Mouse (Mus musculus) heart, adult 9 months (tissue): ENCODE results near the gene Hinfp.
"Not testable (repeated sequence)": the region's sequence is repeated elsewhere in the genome, so short reads cannot be mapped to it uniquely, and the experiment has no call there.

Source experiments
- DNase-seq, 2 experiments: peaks; one replicate each; pipeline ENCODE4 v3.0.0; 2022; ENCODE audit warnings: low spot score in 2 of 2

Gene Hinfp

DNA sequence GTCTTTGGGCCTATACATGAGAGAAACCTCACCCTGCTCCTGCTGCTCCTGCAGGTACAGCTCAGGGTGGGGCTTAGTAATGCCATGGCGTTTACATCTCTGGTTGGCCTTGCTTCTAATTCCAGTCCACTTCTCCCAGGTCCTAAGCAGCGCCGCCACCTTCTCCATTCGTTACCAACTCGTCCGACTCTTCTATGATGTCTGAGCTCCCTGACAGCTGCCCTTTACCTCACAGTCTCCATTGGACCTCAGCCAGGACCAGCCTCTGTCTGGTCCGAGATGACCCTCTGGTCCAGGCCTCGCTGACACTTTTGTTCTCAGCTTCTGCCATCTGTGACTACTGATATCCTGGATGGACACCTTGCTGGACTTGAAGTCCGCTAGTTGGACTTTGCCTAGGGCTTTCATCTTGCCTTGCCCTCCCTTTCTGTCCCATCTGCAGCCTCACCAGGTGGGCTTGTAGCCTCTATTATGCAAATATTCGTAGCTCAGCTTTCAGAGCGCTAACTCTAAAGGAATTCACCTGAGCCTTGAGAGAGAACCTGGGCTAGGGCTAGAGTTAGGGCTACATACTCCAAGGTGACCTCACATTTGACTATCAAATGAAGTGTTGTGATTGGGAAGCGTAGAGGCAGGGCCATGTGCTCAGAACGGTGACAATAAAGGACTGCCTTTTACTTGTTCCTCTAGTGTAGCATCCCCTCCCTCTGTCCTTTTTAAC, 27.6 kb upstream of the Hinfp start:
- no peak for DNase-seq

DNA sequence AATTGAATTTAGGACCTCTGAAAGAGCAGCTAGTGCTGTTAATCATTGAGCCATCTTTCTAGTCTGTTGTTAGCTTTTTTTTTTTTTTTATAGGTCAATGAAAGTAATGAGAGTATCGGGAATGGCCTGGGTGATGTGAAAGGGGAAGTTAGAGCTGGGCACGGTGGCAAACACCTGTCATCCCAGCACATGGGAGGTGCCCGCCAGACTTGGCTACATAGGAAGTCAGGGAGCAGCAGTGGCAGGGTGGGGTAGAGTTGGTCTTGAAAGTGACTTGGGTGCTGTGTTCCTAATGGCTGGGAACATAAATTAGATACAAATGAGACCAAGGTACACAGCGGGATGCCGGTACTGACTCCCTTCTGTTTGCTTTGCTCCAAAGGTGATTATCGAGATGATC, 25.3 kb upstream of the Hinfp start:
- DNase-seq, result no peak

DNA sequence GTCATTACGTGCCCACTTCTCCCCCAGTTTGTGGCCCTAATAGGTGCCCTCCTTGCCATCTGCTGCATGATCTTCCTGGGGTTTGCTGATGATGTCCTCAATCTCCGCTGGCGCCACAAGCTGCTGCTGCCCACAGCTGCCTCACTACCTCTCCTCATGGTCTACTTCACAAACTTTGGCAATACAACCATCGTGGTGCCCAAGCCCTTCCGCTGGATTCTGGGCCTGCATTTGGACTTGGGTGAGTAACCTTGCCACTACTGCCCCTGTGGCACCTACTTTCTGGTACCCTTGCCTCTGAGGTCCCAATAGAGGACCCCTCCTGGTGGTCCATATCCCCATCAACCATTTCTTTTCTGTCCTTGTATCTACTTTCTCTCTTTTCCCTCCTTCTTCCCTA, 22.5 kb upstream of the Hinfp start:
- DNase-seq, result no peak

DNA sequence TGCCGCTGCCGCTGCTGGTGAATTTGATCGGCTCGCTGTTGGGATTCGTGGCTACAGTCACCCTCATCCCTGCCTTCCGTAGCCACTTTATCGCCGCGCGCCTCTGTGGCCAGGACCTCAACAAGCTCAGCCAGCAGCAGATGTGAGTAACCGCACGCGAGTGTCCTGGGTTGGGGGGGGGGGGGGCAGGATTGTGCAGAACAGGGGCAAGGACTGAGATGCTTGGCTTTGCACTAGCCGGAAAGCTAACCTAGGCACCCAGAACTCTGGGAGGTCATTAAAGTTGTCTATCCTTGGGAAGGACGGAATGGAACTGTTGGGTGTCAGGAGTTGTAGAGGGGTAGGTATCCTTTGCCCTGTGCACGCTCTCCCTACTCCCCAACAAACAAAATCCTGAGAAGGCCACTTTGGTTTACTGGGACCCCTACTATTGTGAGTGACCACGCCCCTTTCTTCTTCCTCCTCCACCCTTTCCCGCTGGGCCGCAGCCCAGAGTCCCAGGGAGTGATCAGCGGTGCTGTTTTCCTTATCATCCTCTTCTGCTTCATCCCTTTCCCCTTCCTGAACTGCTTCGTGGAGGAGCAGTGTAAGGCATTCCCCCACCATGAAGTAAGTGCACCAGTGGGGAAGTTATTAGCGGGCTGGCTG, 21.7 kb upstream of the Hinfp start:
- DNase-seq, result peak; percentile 60 to 70

DNA sequence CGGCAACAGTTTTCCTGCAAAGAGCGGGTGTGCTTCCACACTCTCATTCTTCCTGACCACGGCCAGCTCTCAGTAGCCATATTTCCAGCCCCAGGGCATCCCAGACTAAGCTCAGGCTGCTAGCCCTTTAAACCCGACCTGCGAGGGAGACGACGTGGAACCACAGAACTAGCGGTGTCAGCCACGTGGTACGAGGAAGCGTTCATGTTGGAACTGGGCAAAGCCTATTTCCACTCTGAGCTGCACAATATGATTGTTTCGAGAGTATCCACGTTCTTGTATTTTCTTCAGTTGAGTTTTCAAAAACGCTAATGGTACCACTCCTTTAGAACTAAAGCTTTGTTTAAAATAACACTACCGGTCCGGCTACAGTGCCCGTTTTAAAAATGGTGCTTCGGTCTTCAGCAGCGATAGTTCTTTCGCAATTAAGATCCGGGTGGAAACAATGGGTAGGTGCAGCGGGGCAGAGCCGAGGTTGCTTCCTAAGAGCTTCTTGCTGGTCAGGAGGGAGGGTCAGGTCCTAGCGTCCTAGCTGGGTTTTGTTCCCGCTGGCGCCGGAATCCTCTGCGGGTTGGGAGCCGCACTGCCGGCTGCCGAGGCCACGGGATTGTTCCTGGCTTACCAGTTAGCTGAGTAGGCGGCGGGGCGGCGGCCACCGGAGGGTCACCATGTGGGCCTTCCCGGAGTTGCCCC, 21.0 kb upstream of the Hinfp start:
- peak; percentile 88 to 90 for DNase-seq

DNA sequence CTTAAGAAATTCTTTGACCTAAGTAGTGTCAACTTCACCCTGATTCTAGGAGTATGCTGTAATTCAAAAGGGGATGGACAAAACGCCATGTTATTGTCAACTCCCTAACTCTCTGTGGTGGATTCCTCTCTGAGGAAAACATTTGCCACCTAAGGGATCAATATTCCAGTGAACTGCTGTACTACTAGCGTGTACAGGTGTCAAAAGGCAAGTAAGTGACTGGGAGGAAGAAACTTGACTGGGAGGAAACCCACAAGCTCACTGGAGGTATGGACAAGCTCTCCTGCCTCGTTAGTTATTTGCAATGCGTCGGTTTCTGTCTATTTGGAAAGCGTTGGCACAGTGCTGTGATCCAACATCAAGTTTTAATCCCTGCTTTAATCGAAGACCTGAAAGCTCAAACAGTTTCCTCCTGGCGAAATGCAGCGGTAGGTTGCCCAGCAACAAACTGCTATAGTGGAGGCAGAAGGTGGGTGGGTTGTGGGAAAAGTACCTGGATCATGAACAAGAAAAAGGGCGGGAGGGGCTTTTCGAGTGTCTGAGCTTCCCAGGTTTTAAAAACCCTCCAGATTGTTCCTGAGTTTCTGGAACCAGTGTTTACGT, 20.4 kb upstream of the Hinfp start, which contains the start of gene Dpagt1:
Gene Dpagt1, plus strand, starts transcription at position 252 of the 603 bp plus-strand sequence.
- no peak for DNase-seq

DNA sequence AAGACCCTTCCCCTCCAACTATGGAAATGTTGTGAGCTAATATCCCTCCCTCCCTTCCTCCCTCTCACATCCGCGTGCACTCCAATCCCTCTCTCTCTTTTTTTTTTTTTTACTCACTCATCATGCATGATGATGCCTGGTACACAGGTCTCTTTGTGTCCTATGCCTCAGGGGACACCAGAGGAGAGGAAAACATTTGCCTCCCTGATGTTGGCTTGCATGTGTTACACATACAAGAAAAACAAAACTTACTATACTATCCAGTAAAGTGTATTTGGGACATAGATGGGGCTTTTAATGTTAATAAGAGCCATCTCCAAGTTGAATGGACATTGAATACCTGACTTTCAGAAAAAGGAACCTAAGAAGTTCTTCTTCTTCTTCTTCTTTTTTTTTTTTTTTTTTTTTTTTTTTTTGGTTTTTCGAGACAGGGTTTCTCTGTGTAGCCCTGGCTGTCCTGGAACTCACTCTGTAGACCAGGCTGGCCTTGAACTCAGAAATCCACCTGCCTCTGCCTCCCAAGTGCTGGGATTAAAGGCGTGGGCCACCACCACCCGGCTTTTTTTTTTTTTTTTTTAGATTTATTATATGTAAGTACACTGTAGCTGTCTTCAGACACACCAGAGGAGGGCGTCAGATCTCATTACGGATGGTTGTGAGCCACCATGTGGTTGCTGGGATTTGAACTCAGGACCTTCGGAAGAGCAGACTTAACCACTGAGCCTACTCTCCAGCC, 19.7 kb upstream of the Hinfp start:
- not testable (repeated sequence) for DNase-seq

DNA sequence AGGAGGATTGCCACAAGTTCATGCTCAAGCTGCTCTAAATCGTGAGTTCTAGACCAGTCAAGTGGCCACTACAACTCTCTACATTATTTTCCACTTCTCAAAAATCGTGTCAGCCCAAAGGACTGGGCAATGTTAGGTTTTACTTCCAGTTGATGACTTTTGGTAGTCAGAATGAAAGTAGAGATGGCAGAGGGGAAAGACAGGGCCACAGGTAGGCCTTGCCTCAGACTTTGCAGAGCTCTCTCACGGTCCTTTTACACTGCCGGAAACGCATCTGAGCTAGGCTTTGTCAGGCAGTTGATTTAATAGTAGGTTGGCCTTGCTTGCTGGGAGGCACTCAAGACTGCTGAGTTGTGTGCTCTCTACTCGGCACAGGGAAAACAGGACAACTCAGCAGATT, 18.7 kb upstream of the Hinfp start:
- DNase-seq, result no peak

DNA sequence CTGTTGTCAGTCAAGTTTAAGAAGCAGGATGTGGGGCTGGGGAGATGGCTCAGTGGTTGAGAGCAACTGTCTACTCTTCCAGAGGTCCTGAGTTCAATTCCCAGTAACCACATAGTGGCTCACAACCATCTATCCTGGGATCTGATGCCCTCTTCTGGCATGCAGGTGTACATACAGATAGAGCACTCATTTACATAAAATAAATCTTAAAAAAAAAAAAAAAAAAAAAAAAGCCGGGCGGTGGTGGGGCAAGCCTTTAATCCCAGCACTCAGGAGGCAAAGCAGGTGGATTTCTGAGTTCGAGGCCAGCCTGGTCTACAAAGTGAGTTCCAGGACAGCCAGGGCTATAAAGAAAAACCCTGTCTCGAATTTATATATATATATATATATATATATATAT, 18.2 kb upstream of the Hinfp start:
- not testable (repeated sequence) for DNase-seq

DNA sequence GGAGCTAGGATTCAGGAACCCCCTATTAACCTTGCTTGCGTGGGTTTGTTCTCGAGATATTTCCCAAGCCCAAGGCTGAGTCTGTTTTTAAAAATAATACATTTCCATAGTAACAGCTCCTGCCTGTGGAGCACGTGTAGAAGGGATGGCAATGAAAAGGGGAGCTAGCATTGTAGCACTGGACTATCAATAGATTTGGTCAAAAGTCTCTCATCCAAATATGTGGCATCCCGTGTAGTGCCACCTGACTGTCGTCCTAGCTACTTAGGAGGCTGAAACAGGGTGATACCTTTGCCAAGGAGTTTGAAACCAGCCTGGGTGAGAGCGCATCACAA, 15.3 kb upstream of the Hinfp start:
- peak in 1 of 2 experiments; percentile 32 for DNase-seq

DNA sequence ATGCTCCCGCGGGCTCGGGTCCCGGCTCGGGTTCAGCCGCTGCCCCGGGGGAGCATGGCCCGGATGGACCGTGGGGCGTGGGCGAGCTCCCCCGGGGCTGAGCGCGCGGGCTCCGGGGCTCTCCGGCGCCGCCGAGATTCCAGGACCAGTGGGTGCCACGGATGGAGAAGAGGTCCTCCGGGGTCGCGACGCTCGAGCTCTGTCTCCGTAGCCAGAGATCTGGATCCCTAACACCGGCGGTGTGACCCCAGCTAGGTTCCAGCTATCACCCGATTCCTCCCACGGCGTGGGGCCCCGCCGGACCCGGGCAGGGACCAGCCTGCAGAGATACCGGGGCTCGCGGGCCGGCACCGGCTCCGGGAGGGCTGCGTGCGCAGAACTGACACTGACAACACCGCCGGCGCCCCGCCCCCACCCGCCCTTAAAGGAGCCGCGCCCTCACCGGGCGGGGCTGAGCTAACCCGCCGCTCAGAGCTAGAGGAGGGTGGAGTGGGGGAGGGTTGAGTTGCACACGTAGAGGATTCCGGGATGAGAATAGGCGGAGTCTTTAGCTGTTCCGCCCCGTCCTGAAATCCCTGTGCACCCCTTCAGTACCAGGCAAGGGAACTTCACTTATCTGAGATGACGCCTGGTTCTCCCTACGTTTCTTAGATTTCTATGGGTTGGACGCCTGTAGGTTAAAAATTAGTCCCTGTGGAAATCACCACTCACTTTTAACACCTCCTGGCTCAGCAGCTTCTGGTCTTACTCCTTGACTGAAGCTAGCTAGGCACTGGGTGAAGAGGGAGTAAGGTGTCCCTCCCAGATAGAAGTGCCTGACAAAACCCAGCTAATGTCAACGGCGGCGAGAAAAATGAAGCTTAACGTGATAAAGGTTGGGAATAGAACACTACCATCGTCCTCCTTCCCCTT, 14.7 kb upstream of the Hinfp start, which contains the start of gene C2cd2l:
Gene C2cd2l, minus strand, starts transcription at position 399 of the 912 bp plus-strand sequence.
- peak; percentile 91 to 93 for DNase-seq

DNA sequence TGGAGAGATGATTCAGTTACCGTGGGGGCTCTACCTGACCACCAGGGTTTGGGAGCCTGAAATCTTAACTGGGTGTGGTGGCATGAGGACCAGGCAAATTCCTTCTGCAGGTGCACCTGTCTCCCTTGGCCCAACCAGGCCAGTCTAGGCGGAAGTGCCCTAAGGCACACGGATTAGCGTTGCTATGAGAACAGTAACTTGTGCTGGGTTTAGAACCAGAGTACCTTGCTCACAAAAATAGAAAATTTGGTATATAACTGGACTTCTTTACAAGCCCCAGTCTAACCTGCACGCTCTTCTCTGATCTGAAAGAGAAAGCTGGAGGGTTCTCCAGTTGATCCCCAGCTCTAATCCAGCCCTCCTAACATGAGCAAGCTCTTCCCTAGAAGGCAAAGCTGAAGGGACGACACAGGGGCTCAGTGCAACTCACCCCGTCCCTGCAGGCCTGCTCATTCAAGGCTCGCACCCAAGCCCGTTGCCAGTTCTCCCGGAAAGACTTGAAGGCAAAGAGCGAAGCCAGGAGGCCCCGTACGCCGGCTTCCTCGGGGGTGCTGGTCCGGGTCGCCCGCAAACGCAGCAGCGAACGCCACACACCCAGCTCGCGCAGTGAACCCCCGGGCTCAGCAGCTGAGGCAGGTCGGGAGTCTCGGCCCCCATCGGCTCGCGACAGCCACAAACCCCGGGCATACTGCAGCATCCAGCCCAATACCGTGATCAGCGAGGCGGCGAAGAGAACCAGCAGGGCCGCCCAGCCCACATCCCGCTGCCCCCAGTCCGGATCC, 13.8 kb upstream of the Hinfp start:
- DNase-seq, result peak in 1 of 2 experiments; percentile 30

DNA sequence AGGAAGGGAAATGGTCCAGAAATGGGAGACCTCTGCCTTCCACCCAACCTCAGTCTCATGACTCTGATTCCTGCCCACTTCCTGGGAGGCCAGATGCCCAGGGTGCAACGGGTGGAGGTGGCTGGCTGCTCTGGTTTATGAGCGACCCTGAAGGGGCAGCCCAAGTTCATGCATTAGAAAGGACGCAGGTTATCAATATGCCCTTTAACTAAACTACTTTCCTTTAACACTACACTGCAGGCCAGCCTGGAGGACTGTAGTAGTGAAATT, 13.3 kb upstream of the Hinfp start:
- no peak for DNase-seq

DNA sequence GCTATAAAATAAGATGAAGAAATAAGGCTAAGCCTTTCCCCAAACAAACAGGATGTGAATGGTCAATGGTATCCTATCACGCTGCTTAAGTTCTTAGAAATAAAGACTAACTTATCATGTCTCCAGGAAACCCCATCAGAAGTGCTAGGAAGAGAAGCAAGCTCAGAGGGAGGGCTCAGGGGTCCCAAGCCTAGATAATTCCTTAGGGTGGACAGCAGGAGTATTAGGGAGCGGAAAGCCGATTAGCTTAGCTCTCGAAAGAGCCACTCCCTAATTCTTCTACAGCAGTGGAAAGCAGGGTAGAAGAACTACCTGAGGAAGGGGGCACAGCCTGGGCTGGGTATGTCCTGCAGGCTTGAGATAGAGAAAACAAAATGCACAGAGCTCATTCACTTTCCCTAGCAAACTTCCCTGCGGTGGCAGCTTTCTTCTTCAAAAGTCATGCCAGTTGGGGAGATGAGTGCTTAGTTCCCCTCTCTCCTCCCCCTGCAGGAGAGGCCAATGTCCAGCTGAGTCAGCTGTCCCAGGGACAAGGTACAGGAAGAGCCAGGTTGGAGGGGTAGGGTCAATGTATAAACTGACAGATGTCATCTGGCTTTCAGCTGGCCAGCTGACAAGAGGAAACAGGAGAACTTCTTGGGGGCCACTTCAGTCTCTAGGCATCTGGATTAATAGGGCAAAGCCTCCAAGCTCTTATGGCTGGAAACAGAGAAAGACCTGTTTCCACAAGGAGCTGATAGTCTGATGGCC, 12.8 kb upstream of the Hinfp start:
- DNase-seq, result no peak

DNA sequence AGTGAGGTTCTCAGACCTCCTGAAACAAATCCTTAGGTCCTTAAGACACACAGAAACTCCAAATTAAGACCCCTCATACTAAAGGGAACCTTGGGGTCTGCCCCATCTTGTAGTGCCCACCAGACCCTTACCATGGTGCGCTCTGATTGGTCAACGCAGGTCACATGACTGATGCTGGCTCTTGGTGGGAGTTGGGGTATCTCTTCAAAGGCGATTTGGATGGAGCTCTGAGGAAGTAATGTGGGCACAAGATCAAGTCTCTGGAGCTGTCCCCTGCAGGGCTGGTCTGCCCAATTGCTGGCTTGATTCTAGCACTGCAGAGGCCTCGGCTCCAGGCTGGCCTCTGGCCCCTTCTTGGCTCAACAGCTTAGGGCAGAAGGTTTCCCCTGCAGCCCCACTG, 12.0 kb upstream of the Hinfp start:
- DNase-seq, result no peak

DNA sequence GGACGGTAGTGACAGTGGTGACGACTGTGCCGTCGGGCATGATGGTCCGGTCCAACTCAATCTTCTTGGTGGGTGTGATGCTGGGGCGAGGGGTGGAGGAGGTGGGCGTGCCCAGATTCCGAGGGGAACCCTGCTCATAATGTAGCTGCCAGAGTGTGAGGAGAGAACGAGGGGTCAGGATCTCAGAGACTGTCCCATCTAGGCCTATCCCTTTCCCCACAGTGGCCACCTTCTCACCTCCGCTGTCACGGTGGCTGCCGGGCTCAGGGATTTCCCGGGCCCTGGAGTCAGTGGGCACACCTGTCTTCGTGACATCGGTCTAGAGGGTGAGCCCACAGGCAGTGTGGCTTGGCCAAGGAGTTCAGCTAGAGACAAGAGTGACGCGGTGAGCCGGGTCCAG, 9.4 kb upstream of the Hinfp start:
- DNase-seq, result no peak

DNA sequence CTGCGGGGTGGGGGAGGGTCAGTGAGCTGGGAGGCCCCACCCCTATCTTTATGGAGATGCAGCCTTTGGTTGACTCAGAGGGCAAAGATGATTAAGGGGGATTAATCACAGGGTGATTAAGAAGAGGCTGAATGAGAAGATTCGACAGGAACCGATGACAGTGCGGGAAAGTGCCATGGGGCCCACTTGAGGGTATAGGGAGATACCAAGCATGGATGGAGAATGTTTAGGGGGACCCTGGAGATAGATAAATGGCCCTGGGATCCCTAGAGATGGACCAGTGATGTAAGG, 8.7 kb upstream of the Hinfp start:
- no peak for DNase-seq

DNA sequence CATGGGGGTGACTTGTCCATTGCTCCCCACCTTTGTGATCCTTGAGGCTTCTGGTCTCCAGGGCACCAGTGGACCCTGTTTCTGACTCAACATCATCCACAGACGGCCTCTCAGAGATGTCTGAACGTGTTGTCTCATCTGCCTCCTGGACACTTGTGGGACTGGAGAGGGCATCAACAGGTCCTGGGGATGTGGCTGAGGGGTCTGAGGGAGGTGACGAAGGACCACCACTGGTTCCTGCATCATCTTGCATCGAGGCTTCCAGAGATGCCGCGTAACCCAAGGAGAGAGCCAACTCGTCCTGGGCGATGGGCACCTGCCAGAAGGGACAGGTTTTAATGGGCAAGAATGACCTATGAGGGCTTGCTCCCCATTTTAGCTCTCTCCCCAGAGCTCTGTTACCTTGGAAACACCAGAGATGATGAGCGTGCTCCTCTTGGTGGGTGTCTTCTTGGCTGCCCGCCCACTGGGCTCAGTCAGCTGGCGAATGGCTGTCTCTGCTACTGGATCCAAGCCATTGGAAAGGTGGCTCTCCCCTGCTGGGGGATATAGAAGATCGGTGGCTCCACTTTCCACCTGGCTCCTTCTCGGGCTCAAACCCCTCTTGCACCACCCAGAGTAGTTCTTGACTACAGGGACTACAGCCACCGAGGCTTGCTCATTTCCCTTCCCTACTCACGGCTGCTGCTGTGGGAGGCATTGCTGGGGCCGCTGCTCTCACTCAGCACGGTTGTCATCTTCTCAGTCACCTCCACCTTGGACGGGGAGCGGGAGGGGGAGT, 8.2 kb upstream of the Hinfp start:
- DNase-seq, result no peak
